Mouse (Mus musculus) brain, embryonic 14.5 days (tissue): ENCODE measurements around the gene C2cd5.

Source experiments
- CTCF ChIP-seq: fragments of 200-500 bp; IDR thresholded peaks from 2 replicates; pipeline ENCODE4 v1.5.1; 2012; ENCODE audit warnings: inconsistent platforms, mild to moderate bottlenecking, moderate library complexity, borderline replicate concordance; ENCODE audit not compliant: insufficient read depth, insufficient read length; ENCODE audit errors: extremely low read depth
- POLR2A ChIP-seq: fragments of 200-500 bp; IDR thresholded peaks from 2 replicates; pipeline ENCODE4 v1.6.1; 2012; ENCODE audit warnings: mild to moderate bottlenecking, inconsistent platforms, borderline replicate concordance; ENCODE audit not compliant: poor library complexity, insufficient read depth, insufficient read length, severe bottlenecking; ENCODE audit errors: extremely low read depth

DNA sequence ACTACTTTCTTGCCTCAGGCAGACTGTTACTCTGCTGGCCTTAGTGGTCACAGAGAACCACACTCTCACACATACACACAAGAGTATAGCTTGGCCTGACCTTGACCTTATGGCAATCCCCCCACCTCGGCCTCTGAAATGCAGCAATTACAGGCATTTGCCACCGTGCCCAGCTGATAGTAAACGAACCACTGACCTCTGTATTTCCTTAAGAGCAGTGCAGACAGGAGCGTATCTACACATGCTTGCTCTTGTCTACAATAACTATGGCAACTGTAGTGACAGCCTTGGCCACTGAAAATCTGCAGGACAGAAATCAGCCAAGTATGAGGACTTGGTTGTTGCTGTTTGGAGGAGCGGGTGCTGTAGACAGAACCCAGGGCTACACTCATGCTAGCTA, 37.4 kb upstream of the C2cd5 start:
- no peak for TF ChIP-seq CTCF
- no peak for TF ChIP-seq POLR2A
